Mouse (Mus musculus) CH12.LX (cell line): Measurements from ENCODE around the gene Usp35. TPM values are rescaled to one million over a fixed set of nuclear protein-coding genes. Genes with fewer than 3 reads are reported as not detected.

Source experiments
- DNase-seq: peaks from one replicate; pipeline ENCODE4 v3.0.0-alpha.2; 2013; ENCODE audit errors: extremely low read depth
- H3K27ac ChIP-seq: 2 replicates; pipeline ENCODE4 v1.5.1; 2012; ENCODE audit warnings: low read depth, mild to moderate bottlenecking, control low read depth, moderate library complexity; ENCODE audit not compliant: insufficient read depth
- H3K27me3 ChIP-seq: replicated peaks from 2 replicates; pipeline ENCODE3; 2012; ENCODE audit warnings: inconsistent platforms
- H3K36me3 ChIP-seq, 2 experiments: replicated peaks in 1 of 2; 2 replicates each; pipeline versions ENCODE3 to v1.6.1; 2012; ENCODE audit warnings: inconsistent platforms in 1 of 2, low read length in 1 of 2, mild to moderate bottlenecking in 1 of 2, mixed read lengths in 1 of 2, moderate library complexity in 1 of 2; ENCODE audit not compliant: control insufficient read depth in 1 of 2, insufficient read depth in 1 of 2
- H3K4me1 ChIP-seq, 2 experiments: 2 replicates each; pipeline ENCODE4 v1.6.1; 2012; ENCODE audit warnings: inconsistent platforms in 1 of 2, moderate library complexity in 1 of 2; ENCODE audit not compliant: insufficient read depth in 2 of 2, control insufficient read depth in 1 of 2
- H3K4me2 ChIP-seq: 2 replicates; pipeline ENCODE4 v1.6.1; 2012; ENCODE audit warnings: low read depth, mild to moderate bottlenecking, control low read depth; ENCODE audit not compliant: poor library complexity, insufficient read depth, severe bottlenecking
- H3K4me3 ChIP-seq, 3 experiments: fragments of 150-350 bp in 1 of 3; sonication (generic) in 1 of 3; replicated peaks in 1 of 3; 2 replicates each; pipeline versions ENCODE3 to v1.5.1; 2011 to 2012; ENCODE audit warnings: low read depth in 2 of 3, low read length in 2 of 3, mild to moderate bottlenecking in 2 of 3, moderate library complexity in 2 of 3, control low read depth in 1 of 3, improper control_type of control experiment in 1 of 3, inconsistent platforms in 1 of 3, mixed read lengths in 1 of 3; ENCODE audit not compliant: poor library complexity in 1 of 3
- H3K79me2 ChIP-seq: replicated peaks from 2 replicates; pipeline ENCODE4 v1.6.1; 2012; ENCODE audit warnings: mild to moderate bottlenecking, moderate library complexity; ENCODE audit not compliant: control insufficient read depth, poor library complexity, insufficient read depth, severe bottlenecking; ENCODE audit errors: extremely low read depth
- H3K9ac ChIP-seq: 2 replicates; pipeline ENCODE4 v1.6.1; 2012; ENCODE audit warnings: low read depth, mild to moderate bottlenecking, control low read depth, moderate library complexity; ENCODE audit not compliant: insufficient read depth
- H3K9me3 ChIP-seq: replicated peaks from 2 replicates; pipeline ENCODE3; 2012; ENCODE audit warnings: low read length, inconsistent platforms, mixed read lengths
- BHLHE40 ChIP-seq: IDR thresholded peaks from 2 replicates; pipeline ENCODE4 v1.6.1; 2011; ENCODE audit warnings: mild to moderate bottlenecking, low read depth, low read length, improper control_type of control experiment
- CHD1 ChIP-seq: IDR thresholded peaks from 2 replicates; pipeline ENCODE4 v1.6.1; 2012; ENCODE audit warnings: low read depth, low read length, improper control_type of control experiment, inconsistent platforms
- CHD2 ChIP-seq: IDR thresholded peaks from 2 replicates; pipeline ENCODE4 v1.6.1; 2011; ENCODE audit warnings: low read length, improper control_type of control experiment
- CTCF ChIP-seq, 2 experiments: IDR thresholded peaks in 1 of 2; conservative IDR thresholded peaks in 1 of 2; 2 replicates each; pipeline ENCODE4 v1.5.1; 2011 to 2012; ENCODE audit warnings: low read depth in 2 of 2, low read length in 2 of 2, improper control_type of control experiment in 1 of 2, inconsistent platforms in 1 of 2, mild to moderate bottlenecking in 1 of 2, moderate library complexity in 1 of 2
- E2F4 ChIP-seq: IDR thresholded peaks from 2 replicates; pipeline ENCODE4 v1.6.1; 2011; ENCODE audit warnings: low read depth, low read length, improper control_type of control experiment; ENCODE audit not compliant: insufficient replicate concordance
- ELF1 ChIP-seq: IDR thresholded peaks from 2 replicates; pipeline ENCODE4 v1.6.1; 2014; ENCODE audit warnings: low read depth, mild to moderate bottlenecking, inconsistent platforms, low read length, improper control_type of control experiment
- EP300 ChIP-seq: IDR thresholded peaks from 2 replicates; pipeline ENCODE4 v1.6.1; 2011; ENCODE audit warnings: low read length, improper control_type of control experiment
- GABPA ChIP-seq: IDR thresholded peaks from 2 replicates; pipeline ENCODE4 v1.6.1; 2012; ENCODE audit warnings: low read depth, low read length, improper control_type of control experiment, inconsistent platforms; ENCODE audit not compliant: insufficient replicate concordance
- HCFC1 ChIP-seq: IDR thresholded peaks from 2 replicates; pipeline ENCODE4 v1.6.1; 2012; ENCODE audit warnings: low read depth, mild to moderate bottlenecking, inconsistent platforms, low read length, improper control_type of control experiment
- JUND ChIP-seq: conservative IDR thresholded peaks from 2 replicates; pipeline ENCODE4 v1.6.1; 2011; ENCODE audit warnings: low read depth, low read length, improper control_type of control experiment
- KAT2A ChIP-seq: IDR thresholded peaks from 2 replicates; pipeline ENCODE4 v1.6.1; 2012; ENCODE audit warnings: low read length, improper control_type of control experiment, inconsistent platforms; ENCODE audit not compliant: insufficient replicate concordance
- MAFK ChIP-seq: IDR thresholded peaks from 2 replicates; pipeline ENCODE4 v1.6.1; 2011; ENCODE audit warnings: low read length, improper control_type of control experiment; ENCODE audit not compliant: insufficient replicate concordance
- MAZ ChIP-seq: IDR thresholded peaks from 2 replicates; pipeline ENCODE4 v1.6.1; 2012; ENCODE audit warnings: low read depth, mild to moderate bottlenecking, inconsistent platforms, low read length, improper control_type of control experiment, moderate library complexity
- MYC ChIP-seq: IDR thresholded peaks from 2 replicates; pipeline ENCODE4 v1.6.1; 2011; ENCODE audit warnings: low read depth, mild to moderate bottlenecking, improper control_type of control experiment, low read length
- NELFE ChIP-seq: IDR thresholded peaks from 2 replicates; pipeline ENCODE4 v1.6.1; 2011; ENCODE audit warnings: low read depth, low read length, improper control_type of control experiment
- NRF1 ChIP-seq: IDR thresholded peaks from 2 replicates; pipeline ENCODE4 v1.6.1; 2014; ENCODE audit warnings: low read depth, mild to moderate bottlenecking, inconsistent platforms, low read length, improper control_type of control experiment, moderate library complexity
- PAX5 ChIP-seq: IDR thresholded peaks from 2 replicates; pipeline ENCODE4 v1.6.1; 2012; ENCODE audit warnings: low read length, inconsistent platforms, mixed read lengths
- POLR2AphosphoS2 ChIP-seq: IDR thresholded peaks from 2 replicates; pipeline ENCODE4 v1.6.1; 2011; ENCODE audit warnings: low read depth, low read length, improper control_type of control experiment
- RAD21 ChIP-seq: IDR thresholded peaks from 2 replicates; pipeline ENCODE4 v1.6.1; 2011; ENCODE audit warnings: low read depth, mild to moderate bottlenecking, low read length, improper control_type of control experiment, moderate library complexity
- SIN3A ChIP-seq: IDR thresholded peaks from 2 replicates; pipeline ENCODE4 v1.6.1; 2012; ENCODE audit warnings: low read length, improper control_type of control experiment, inconsistent platforms
- SMC3 ChIP-seq: IDR thresholded peaks from 2 replicates; pipeline ENCODE4 v1.6.1; 2011; ENCODE audit warnings: low read depth, low read length, improper control_type of control experiment
- TBP ChIP-seq: conservative IDR thresholded peaks from 2 replicates; pipeline ENCODE4 v1.6.1; 2011; ENCODE audit warnings: low read depth, low read length, improper control_type of control experiment
- USF1 ChIP-seq: IDR thresholded peaks from 2 replicates; pipeline ENCODE4 v1.6.1; 2014; ENCODE audit warnings: low read depth, mild to moderate bottlenecking, inconsistent platforms, low read length, improper control_type of control experiment
- ZMIZ1 ChIP-seq: IDR thresholded peaks from 2 replicates; pipeline ENCODE4 v1.6.1; 2012; ENCODE audit warnings: low read depth, mild to moderate bottlenecking, inconsistent platforms, low read length, improper control_type of control experiment
- ZNF384 ChIP-seq: IDR thresholded peaks from 2 replicates; pipeline ENCODE4 v1.6.1; 2012; ENCODE audit warnings: low read depth, low read length, improper control_type of control experiment, inconsistent platforms
- dilution Hi-C: fragments of 300-500 bp; cut with MboI; formaldehyde crosslinking; loops from 2 replicates; pipeline ENCODE4 v1.14.3; 2020; ENCODE audit warnings: low sequenced_read_pairs; ENCODE audit not compliant: extremely low pct_unique_long_range_greater_than_20kb, extremely low pct_ligation_motif_present
- in situ Hi-C: fragments of 300-500 bp; cut with MboI; formaldehyde crosslinking; loops from 3 replicates; pipeline ENCODE4 v1.14.3; 2019; ENCODE audit warnings: low sequenced_read_pairs, low pct_ligation_motif_present, low pct_unique_long_range_greater_than_20kb, mixed read lengths
- polyA plus RNA-seq: library from polyadenylated mRNA; unstranded; fragments of >175 nt; gene quantifications from 2 replicates; pipeline ENCODE4 v1.2.1, GENCODE M21; 2012; ENCODE audit warnings: low read depth; ENCODE audit not compliant: insufficient read length
- total RNA-seq, 2 experiments: library from RNA; depleted of rRNA; stranded (reverse); fragments of 300-350 nt in 1 of 2; fragments of >200 nt in 1 of 2; gene quantifications; 2 replicates each; pipeline ENCODE4 v1.2.3; 2012 to 2014

Gene Usp35
- total and polyA plus RNA-seq, 3 experiments, result 1.2 to 1.8 (median 1.3) TPM

DNA sequence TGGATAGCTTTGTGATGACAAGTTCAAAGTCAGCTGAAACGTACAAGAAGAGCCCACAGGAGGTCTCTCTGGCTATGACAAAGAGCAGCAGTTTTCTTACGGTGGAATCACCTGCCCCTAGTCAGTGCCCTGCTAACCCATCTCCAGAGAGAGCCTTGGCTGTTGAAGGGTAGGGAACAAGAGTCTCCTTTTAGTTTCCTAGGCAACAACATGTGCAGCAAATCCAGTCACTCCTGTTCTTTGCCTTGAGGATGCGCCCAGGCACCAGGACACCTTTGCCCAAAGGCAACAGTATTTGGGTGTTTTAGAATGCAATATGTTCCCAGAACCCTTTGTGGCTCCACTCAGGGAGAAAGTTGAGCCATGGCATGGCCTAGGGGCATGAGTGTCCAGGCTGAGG lies 16.5 kb upstream of the Usp35 start:
- H3K9me3 ChIP-seq, result no peaks in the 10 kb centered on the region
- H3K4me2 ChIP-seq, result no peak overlapping the region
- no peak overlapping the region for H3K9ac ChIP-seq
- no peak overlapping the region for H3K4me3 ChIP-seq
- dilution Hi-C loops, result no loop called here
- in situ Hi-C loops, result no loop called here
- no peaks in the 10 kb centered on the region for H3K27me3 ChIP-seq
- DNase-seq, result no peak
- peaks cover 0 to 6% of the 10 kb centered on the region in 2 experiments; a peak in 3 of 4 replicates for H3K4me1 ChIP-seq
- no peak for TF ChIP-seq MAFK
- no peak for TF ChIP-seq MAZ
- no peak for TF ChIP-seq PAX5
- TF ChIP-seq NELFE, result no peak
- TF ChIP-seq RAD21, result no peak
- no peak for TF ChIP-seq KAT2A
- TF ChIP-seq ZMIZ1, result no peak
- no peak for TF ChIP-seq CHD2
- no peak for TF ChIP-seq GABPA
- no peak for TF ChIP-seq SMC3
- no peak for TF ChIP-seq E2F4
- no peak for TF ChIP-seq SIN3A
- TF ChIP-seq USF1, result no peak
- no peak for TF ChIP-seq EP300
- no peak for TF ChIP-seq POLR2AphosphoS2
- H3K27ac ChIP-seq, result no peak overlapping the region
- H3K79me2 ChIP-seq, result no peaks in the 10 kb centered on the region
- H3K36me3 ChIP-seq, result peaks cover 0 to 2% of the 10 kb centered on the region in 2 experiments

DNA sequence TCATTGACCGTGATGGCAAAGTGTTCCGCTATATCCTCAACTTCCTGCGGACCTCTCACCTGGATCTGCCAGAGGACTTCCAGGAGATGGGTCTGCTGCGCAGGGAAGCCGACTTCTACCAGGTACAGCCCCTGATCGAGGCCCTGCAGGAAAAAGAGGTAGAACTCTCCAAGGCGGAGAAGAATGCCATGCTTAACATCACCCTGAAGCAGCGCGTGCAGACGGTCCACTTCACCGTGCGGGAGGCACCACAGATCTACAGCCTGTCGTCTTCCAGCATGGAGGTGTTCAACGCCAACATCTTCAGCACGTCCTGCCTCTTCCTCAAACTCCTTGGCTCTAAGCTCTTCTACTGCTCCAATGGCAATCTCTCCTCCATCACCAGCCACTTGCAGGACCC lies 15.6 kb upstream of the Usp35 start:
- in situ Hi-C loops, result no loop called here
- H3K4me3 ChIP-seq, result no peak overlapping the region
- no peaks in the 10 kb centered on the region for H3K9me3 ChIP-seq
- H3K79me2 ChIP-seq, result no peaks in the 10 kb centered on the region
- dilution Hi-C loops, result no loop called here
- no peak overlapping the region for H3K27ac ChIP-seq
- TF ChIP-seq ZNF384, result no peak
- no peak for TF ChIP-seq ZMIZ1
- TF ChIP-seq TBP, result no peak
- TF ChIP-seq USF1, result no peak
- TF ChIP-seq CTCF (conservative IDR thresholded peaks at IDR 0.05 in 1 of 2, IDR thresholded peaks at IDR 0.05 in 1 of 2; ENCODE audit: low read depth in 2 of 2, low read length in 2 of 2), result no peak
- TF ChIP-seq GABPA, result no peak
- no peak for TF ChIP-seq NRF1
- no peak for TF ChIP-seq BHLHE40
- TF ChIP-seq MAFK, result no peak
- no peak for TF ChIP-seq EP300
- no peak for TF ChIP-seq JUND
- no peak for TF ChIP-seq MYC
- TF ChIP-seq CHD2, result no peak
- no peak for TF ChIP-seq ELF1
- TF ChIP-seq HCFC1, result no peak
- TF ChIP-seq CHD1, result no peak
- peaks cover 0 to 5% of the 10 kb centered on the region in 2 experiments; a peak in 3 of 4 replicates for H3K4me1 ChIP-seq
- peaks cover 0 to 2% of the 10 kb centered on the region in 2 experiments for H3K36me3 ChIP-seq
- H3K27me3 ChIP-seq, result no peaks in the 10 kb centered on the region
- H3K4me2 ChIP-seq, result no peak overlapping the region
- no peak overlapping the region for H3K9ac ChIP-seq
- DNase-seq, result no peak
